Mouse (Mus musculus) stomach, embryonic 14.5 days (tissue): ENCODE measurements at regions not wholly inside any gene's neighbourhood (a gene's known extent, or its start where the extent isn't known, plus 50 kb on each side); places are given as distances from the start of the nearest gene placed in this dataset.

Experiments
- ATAC-seq: fragments of 200-750 bp; cut with Nextera tagmentation; 2 replicates; pipeline ENCODE4 v1.8.0; 2017; ENCODE audit warnings: low read depth, moderate TSS enrichment; ENCODE audit not compliant: insufficient number of reproducible peaks, insufficient read depth, low FRiP score
- H3K27ac ChIP-seq: fragments of 300-500 bp; sonication (generic); 2 replicates; pipeline ENCODE4 v1.5.1; 2014; ENCODE audit warnings: mild to moderate bottlenecking, low read length, moderate library complexity, mixed read lengths
- H3K27me3 ChIP-seq: fragments of 300-500 bp; sonication (generic); 2 replicates; pipeline ENCODE4 v1.6.1; 2014; ENCODE audit warnings: low read length, control low read depth, mixed read lengths; ENCODE audit not compliant: control insufficient read depth, insufficient read depth
- H3K36me3 ChIP-seq: fragments of 300-500 bp; sonication (generic); 2 replicates; pipeline ENCODE4 v1.6.1; 2014; ENCODE audit warnings: mild to moderate bottlenecking, control low read depth, low read length, moderate library complexity, mixed read lengths; ENCODE audit not compliant: control insufficient read depth, insufficient read depth
- H3K4me1 ChIP-seq: fragments of 300-500 bp; sonication (generic); 2 replicates; pipeline ENCODE4 v1.6.1; 2014; ENCODE audit warnings: low read length, control low read depth, mixed read lengths; ENCODE audit not compliant: control insufficient read depth, insufficient read depth
- H3K4me2 ChIP-seq: fragments of 300-500 bp; sonication (generic); replicated peaks from 2 replicates; pipeline ENCODE4 v1.6.1; 2014; ENCODE audit warnings: low read depth, low read length, control low read depth
- H3K4me3 ChIP-seq: fragments of 300-500 bp; sonication (generic); 2 replicates; pipeline ENCODE4 v1.5.1; 2014; ENCODE audit warnings: low read depth, low read length, control low read depth
- H3K9ac ChIP-seq: fragments of 300-500 bp; sonication (generic); replicated peaks from 2 replicates; pipeline ENCODE4 v1.6.1; 2014; ENCODE audit warnings: low read depth, mild to moderate bottlenecking, control low read depth, low read length, moderate library complexity, mixed read lengths
- H3K9me3 ChIP-seq: fragments of 300-500 bp; sonication (generic); 2 replicates; pipeline ENCODE4 v1.6.1; 2016; ENCODE audit warnings: low read depth, low read length, control low read depth; ENCODE audit not compliant: control insufficient read depth
- WGBS: fragments of 180-500 bp; shearing (Covaris S2); extraction: QIAGEN DNeasy Blood & Tissue Kit; methylation state at CpG from one replicate; pipeline ENCODE4 v1.1.7; 2014; 5-methylcytosine and 5-hydroxymethylcytosine counted together

DNA sequence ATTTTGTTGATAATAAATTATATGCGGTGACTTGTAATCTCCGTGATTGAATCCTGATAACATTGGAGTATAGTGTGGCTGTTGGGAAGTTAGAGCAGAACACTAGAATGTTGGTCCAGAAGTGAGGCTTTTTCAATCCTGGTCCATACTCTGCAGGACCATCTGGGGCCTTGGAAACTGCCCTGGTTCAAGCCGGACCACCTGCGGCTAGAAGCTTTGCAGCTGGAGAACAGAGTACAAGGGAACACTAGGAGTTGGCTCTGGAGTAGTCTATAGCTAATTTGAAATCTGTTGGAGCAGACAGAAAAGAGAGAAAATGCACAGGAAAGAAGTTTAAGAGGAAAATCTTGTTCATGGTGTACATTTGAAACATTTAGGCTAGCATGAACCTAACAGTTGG, 79.0 kb downstream of the Casp12 start:
- no peak for ATAC-seq
- WGBS: 91% methylated on average over 4 of the region's 4 CpGs
- H3K9ac ChIP-seq: no peak overlapping the region

DNA sequence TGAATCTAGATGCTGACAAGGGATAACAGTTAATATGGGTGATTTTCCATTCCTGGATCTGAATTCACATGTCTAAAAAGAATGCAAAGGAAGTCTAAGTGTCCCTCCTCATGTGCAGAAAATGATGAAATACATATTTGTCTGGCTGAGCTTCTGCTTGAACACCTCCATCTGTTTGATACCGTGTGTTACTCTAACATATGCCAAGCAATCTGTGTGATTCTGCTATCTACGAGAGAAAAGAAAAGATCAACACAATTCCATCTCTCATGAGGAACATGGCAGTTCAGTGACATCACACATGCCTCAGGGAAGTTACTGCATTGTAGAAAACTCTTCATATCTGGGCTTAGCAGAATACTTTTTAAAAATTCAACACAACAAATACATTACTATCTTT, 103.0 kb downstream of the Casp12 start:
- Histone ChIP-seq H3K4me2 (no peak overlapping the region), H3K4me1 (no peaks in the 10 kb centered on the region), H3K27ac (no peak overlapping the region), H3K36me3 (no peaks in the 10 kb centered on the region), H3K9ac (no peak overlapping the region), H3K4me3 (no peak overlapping the region), H3K27me3 (no peaks in the 10 kb centered on the region), H3K9me3 (no peaks in the 10 kb centered on the region)
- 81% methylated on average over 2 of the region's 2 CpGs for WGBS
- ATAC-seq: no peak

More for the DNA sequence above, 79.0 kb downstream of the Casp12 start:
- H3K36me3 ChIP-seq: no peaks in the 10 kb centered on the region
- H3K4me1 ChIP-seq: no peaks in the 10 kb centered on the region
- no peak overlapping the region for H3K4me2 ChIP-seq
- H3K9me3 ChIP-seq: no peaks in the 10 kb centered on the region
- H3K27me3 ChIP-seq: no peaks in the 10 kb centered on the region
- no peak overlapping the region for H3K4me3 ChIP-seq
- H3K27ac ChIP-seq: no peak overlapping the region

DNA sequence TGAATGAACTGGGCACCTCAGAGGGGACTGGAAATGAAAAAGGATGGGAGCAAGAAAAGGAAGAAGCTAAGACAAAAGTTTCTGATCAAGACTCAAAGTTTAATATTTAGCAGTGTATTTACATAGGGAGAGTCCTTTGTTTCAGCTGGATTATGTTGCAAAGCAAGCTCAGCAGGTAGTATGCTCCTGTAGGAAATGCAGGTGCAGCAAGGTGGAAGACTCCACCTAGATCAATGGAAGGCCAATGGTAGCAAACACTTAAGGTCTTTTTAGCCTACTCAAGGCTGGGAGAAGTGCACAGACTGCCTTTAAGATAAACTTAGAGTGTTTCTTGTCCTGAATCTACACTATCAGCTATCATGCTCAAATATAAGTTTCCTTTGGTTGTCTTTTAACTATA, 111.4 kb downstream of the Casp12 start:
- Histone ChIP-seq H3K27ac (no peak overlapping the region), H3K27me3 (no peaks in the 10 kb centered on the region), H3K9ac (no peak overlapping the region), H3K9me3 (no peaks in the 10 kb centered on the region), H3K4me3 (no peak overlapping the region), H3K36me3 (no peaks in the 10 kb centered on the region), H3K4me2 (no peak overlapping the region), H3K4me1 (no peaks in the 10 kb centered on the region)
- ATAC-seq: no peak

GRCm38 (mm10) chr9:5472012-5472411, 126.8 kb downstream of the Casp12 start:
- WGBS: 64% methylated on average over 1 of the region's 1 CpGs
- Histone ChIP-seq H3K27ac (no peak overlapping the region), H3K9me3 (no peaks in the 10 kb centered on the region), H3K4me2 (no peak overlapping the region), H3K36me3 (no peaks in the 10 kb centered on the region), H3K4me3 (no peak overlapping the region), H3K4me1 (no peaks in the 10 kb centered on the region), H3K27me3 (no peaks in the 10 kb centered on the region), H3K9ac (no peak overlapping the region)
- ATAC-seq: no peak

DNA sequence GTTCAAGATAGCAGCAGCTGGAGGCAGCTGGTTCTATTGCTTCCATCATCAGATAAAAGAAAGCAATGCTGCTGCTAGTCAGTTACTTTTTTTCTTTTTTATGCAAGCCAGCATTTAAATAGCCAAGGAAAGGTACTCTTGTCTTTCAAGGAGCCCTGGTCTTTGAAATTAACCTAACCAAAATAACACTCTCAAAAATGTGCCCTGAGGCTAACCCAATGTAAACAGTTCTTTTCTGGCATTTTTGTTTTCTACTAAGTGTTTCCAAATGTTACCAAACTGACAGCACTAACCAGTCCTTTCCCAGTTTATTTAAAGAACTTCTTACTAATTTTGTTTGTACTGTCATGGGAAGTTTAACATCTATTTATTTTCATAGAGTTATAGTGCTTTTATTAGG, 129.0 kb downstream of the Casp12 start:
- H3K27ac ChIP-seq: no peak overlapping the region
- H3K27me3 ChIP-seq: no peaks in the 10 kb centered on the region
- H3K36me3 ChIP-seq: no peaks in the 10 kb centered on the region
- H3K4me1 ChIP-seq: no peaks in the 10 kb centered on the region
- H3K4me2 ChIP-seq: no peak overlapping the region
- H3K9ac ChIP-seq: no peak overlapping the region
- no peaks in the 10 kb centered on the region for H3K9me3 ChIP-seq
- H3K4me3 ChIP-seq: no peak overlapping the region
- no peak for ATAC-seq

- 94% methylated on average over 2 of the region's 2 CpGs for WGBS
- ATAC-seq: no peak
- no peaks in the 10 kb centered on the region for H3K27me3 ChIP-seq
- no peak overlapping the region for H3K9ac ChIP-seq
- H3K4me2 ChIP-seq: no peak overlapping the region
- no peaks in the 10 kb centered on the region for H3K36me3 ChIP-seq
- no peaks in the 10 kb centered on the region for H3K9me3 ChIP-seq
- H3K4me3 ChIP-seq: no peak overlapping the region
- H3K27ac ChIP-seq: no peak overlapping the region
- H3K4me1 ChIP-seq: no peaks in the 10 kb centered on the region
Measured at GRCm38 (mm10) chr9:5485258-5485657, 140.0 kb downstream of the Casp12 start.

- ATAC-seq: no peak
- Histone ChIP-seq H3K4me3 (no peak overlapping the region), H3K9me3 (no peaks in the 10 kb centered on the region), H3K9ac (no peak overlapping the region), H3K27ac (no peak overlapping the region), H3K4me1 (no peaks in the 10 kb centered on the region), H3K4me2 (no peak overlapping the region), H3K36me3 (no peaks in the 10 kb centered on the region), H3K27me3 (no peaks in the 10 kb centered on the region)
- 71% methylated on average over 2 of the region's 2 CpGs for WGBS
Measured at GRCm38 (mm10) chr9:5496837-5497236, 151.6 kb downstream of the Casp12 start.

DNA sequence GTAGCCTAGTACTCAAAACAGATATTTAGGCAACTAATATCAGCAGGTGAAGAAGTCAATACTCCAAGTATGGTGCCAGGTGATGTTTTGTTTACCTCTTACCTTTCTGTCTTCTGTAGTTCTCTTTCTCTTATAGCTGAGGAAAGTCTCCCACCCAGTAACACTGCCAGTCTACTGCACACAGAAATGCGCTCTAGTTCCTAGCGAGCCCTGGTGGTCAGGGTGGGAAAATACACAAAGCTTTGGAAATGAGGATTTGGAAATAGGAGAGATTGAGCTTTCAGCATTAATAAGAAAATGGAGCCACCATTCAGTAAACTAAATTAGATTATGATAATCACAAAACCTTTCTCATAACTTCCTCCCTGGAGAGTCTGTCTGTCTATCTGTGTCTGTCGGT, 153.1 kb downstream of the Casp12 start:
- no peak overlapping the region for H3K4me2 ChIP-seq
- ATAC-seq: no peak
- H3K9ac ChIP-seq: no peak overlapping the region
- no peaks in the 10 kb centered on the region for H3K36me3 ChIP-seq
- H3K27me3 ChIP-seq: no peaks in the 10 kb centered on the region
- H3K4me1 ChIP-seq: no peaks in the 10 kb centered on the region
- H3K4me3 ChIP-seq: no peak overlapping the region
- no peaks in the 10 kb centered on the region for H3K9me3 ChIP-seq
- WGBS: 68% methylated on average over 3 of the region's 3 CpGs
- H3K27ac ChIP-seq: no peak overlapping the region

DNA sequence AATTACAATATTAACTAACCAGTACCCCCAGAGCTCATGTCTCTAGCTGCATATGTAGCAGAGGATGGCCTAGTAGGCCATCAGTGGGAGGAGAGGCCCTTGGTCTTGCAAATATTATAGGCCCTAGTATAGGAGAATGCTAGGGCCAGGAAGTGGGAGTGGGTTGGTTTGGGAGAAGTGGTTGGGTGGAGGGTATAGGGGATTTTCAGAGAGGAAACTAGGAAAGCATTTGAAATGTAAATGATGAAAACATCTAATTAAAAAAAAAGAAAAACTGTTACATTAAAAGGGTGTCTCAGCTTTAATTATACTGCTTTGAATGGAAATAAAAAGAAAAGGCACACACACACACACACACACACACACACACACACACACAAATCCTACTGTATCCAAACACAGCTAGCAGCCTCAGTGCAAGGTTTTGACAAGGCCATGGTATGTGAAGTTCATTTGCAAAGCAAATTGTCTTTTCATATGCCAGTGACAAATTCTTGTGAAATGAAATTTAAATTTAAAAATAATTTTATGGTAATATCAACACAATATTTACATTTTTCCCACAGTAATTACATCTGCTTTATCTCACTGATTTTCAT, 180.6 kb downstream of the Casp12 start:
- no peak for ATAC-seq
- Histone ChIP-seq H3K9me3 (no peaks in the 10 kb centered on the region), H3K27ac (no peak overlapping the region), H3K9ac (no peak overlapping the region), H3K4me3 (no peak overlapping the region), H3K4me2 (no peak overlapping the region), H3K36me3 (no peaks in the 10 kb centered on the region), H3K4me1 (no peaks in the 10 kb centered on the region), H3K27me3 (no peaks in the 10 kb centered on the region)
